Mouse (Mus musculus) gastrocnemius, adult 8-10 months (tissue): ENCODE measurements at regions not wholly inside any gene's neighbourhood (a gene's known extent, or its start where the extent isn't known, plus 50 kb on each side); places are given as distances from the start of the nearest gene placed in this dataset.

Source experiments
- DNase-seq, 2 experiments: peaks; one replicate each; pipeline ENCODE4 v3.0.0; 2022; ENCODE audit warnings: low spot score in 2 of 2

DNA sequence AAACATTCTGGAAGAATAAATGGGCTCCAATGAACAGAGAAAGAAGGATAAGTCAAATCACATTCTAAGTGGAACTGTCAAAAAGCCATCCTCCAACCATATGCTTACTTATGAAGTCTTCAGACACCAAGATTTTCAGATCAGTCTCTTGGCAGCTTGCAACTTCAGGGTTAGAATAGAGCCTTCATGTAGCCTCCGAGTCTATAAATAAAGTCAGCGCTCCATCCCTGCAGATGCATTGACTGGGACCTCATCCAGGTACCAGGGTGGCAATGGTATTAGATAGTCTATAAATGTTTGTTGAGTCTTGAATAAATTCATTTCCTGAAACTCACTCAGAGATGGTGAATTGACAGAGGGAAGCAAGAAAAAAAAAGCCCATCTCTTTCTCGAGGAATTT is 107.2 kb upstream of the Eepd1 start:
- DNase-seq, result no peak

DNA sequence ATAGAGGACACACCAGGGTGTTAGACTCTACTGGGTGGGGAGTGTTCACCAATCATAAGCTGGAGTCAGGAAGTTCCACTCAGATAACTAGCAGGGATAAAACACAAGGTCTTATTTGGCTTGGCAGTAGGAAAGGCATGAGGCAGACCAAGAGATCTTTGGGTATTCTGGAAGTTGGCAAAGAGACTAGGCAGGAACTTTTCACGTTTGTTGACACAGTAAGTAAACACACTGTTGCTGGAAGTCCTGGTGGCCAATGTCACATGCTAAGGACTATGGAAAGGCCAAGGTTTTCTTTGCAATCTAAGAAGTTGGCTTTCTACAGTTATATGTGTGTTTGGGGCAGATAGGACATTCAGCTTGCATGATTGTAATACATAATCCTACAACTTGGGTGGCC is 105.1 kb upstream of the Eepd1 start:
- no peak for DNase-seq

DNA sequence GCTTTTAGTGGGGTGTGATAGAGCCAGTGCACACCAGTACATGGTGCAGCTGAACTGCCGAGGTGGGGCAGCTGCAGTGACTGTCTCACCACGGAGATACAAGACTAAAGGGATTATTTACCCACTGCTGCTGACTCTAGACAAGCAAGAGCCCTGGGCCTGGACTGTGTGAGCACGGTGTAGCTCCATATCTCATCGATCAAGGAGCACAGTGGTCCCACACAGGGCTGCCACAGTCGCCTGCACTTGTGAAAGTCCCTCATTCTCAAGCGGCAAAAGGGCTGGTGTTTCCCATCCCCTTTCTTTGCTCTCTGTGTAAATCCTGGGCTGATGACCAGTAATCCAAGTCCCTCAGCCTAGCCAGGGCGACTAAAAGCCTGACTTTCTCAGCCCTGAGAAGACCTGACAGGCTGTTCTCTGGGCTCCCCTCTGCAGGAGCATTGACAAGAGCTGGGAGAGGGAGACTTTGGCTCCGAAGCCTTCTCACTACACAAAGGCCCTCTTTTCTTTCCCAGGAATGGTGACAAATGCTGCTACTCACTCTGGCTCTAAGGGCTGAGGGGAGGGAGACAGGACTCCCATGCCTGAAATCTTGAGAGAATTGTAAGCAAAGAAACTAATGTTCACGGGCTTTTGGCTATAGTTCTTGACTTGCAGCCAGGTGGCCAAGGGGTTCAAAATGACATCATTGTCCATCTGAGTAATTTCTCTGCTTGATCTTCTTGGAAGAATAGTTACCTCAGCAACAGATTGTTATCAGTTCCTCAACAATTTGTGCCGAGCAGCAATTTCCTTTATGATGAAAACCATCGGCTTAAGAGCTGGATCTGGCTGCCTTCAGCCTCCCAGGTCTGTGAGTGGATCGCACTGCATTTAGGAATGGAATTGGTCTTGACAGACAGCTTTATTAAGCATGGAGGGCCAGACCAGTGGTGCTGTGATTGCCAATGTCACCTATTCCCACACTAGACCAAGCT is 103.3 kb upstream of the Eepd1 start:
- DNase-seq, result no peak

DNA sequence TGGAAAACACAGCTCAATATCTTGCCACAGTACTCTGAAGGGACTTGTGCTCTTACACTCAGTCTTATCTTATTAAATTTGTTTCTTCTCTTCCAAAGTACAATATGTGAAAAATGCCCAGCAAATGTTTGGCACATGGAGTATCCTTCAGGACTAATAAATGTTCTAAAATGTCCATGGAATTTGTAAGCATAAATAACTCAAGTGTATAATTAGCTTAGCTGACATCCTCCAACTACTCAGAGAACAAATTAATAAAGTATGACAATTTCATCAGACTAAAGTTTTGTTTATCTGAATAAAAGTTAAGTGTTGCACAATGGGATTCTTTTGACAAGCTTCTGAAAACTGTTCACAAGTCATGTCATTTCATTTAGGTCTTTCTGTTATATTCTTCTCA is 96.0 kb upstream of the Eepd1 start:
- no peak for DNase-seq

DNA sequence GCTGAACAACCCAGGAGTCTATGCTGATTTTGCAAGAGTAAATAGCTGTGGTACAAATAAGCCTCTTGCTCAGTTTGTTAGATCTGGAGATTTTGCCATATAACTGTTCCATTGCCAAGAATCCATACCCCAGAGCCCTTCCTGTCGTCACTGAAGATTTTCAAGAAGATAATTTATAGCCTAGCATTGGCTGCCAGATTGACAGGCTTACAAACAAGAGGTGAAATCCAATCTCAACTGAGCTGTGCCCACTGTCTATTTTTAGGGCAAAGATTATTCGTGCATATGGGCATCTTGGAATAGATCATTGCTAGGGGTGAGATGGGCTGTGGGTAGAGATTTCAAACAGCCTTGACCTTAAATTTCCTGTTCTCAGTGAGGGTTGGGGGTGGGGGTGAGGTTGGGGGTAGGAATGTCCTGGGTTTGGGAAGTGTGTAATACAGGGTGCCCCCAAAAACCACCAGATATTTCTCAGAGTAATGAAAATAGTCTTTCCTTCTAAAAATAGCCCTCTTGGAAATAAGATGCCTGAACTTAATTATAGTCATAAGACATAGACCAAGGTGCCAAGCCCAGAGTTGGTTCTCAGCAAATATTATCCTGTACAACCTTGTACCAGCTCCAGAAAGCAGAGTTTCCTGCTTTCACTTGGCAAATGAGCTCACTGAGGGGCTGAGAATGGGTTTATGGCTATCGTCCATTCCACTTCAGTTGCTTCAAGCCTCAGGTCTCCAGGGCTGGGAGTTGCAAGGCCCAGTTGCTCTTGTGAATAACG is 93.3 kb upstream of the Eepd1 start:
- peak; percentile 30 to 42 for DNase-seq

DNA sequence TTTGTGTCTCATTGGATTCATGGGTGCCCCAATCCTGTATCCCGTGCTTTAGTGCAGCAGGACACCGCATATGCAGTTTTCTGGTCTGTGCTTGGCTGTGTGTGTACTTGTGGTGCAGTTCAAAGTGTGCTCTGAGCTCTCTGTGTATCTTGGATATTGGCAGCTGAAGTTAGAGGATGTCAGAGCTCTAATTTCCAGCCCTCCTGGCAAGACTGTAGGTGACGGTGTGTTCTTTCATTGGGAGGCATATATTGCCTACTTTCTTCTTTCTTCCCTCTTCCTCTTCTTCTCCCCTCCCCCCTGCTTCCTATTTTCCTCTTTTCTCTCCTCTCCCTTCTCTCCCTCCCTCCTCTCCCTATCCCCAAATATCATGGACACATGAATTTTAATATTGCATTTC is 92.0 kb upstream of the Eepd1 start:
- DNase-seq, result peak; percentile 38 to 41

DNA sequence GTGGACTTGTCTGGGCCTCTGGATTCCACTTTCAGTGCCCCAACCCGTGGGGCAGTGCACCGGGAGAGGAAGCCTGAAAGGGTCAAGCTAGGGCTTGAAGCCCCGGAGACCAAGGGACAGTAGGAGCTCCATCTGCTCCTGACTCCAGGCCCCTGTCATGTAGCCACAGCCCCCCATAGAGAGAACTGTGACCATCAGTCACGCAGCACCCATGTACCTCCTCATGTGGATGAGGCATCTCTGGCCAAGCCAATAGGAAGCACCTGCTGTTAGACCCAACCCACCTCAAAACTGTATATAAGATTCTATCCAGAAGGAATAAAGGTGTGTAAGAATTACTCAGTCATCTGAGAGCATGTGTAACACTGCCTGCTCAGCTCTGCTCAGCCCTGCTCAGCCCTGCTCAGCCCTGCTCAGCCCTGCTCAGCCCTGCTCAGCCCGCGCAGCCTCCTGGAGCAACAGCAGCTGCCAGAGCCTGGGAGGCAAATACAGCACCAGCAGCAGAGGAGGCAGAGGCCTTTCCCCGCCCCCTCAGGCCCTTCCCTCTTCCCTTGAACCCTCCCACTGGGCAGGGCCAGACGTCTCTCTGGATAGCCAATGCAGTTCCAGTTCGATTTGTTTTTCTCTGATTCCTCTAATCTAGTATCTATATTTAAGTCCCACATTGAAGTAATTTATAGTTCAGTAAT is 80.6 kb upstream of the Eepd1 start:
- peak in 1 of 2 experiments; percentile 8 for DNase-seq

DNA sequence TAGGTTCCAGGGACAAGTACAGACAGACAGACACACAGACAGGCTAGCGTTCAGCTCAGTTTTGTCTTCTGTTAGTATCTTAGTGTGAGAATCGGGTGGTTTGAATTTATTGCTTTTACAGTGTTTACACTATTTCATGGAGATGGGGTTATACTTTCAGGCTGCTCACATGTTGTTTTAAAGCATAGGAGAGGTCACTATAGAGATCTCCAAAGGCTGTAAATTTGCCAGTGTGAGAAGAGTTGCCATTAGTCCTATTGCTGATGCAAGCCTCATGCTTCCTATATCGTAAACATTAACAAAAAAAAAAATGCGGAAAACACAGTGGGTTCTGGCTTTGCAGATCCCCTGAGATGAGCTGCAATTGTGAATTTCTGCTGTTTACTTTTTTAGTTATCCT is 75.5 kb upstream of the Eepd1 start:
- no peak for DNase-seq

DNA sequence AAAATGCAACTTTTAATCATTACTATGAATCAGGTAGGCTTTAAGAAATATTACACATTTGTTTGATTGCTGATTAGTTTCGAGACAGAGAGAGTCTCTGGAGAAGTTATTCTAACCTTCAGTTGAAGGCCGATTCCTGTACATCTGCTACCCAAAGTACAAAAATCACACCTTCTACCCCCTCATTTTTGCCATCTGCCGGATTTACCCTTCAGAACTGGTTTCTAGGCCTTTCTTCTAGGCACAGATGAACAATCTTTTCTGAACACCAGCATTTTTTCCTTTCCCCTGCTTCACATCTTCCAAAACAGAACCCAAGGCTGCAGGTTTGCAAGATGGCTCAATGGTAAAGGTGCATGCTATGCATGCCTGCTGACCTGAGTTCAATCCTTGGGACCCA is 72.8 kb upstream of the Eepd1 start:
- DNase-seq, result no peak

DNA sequence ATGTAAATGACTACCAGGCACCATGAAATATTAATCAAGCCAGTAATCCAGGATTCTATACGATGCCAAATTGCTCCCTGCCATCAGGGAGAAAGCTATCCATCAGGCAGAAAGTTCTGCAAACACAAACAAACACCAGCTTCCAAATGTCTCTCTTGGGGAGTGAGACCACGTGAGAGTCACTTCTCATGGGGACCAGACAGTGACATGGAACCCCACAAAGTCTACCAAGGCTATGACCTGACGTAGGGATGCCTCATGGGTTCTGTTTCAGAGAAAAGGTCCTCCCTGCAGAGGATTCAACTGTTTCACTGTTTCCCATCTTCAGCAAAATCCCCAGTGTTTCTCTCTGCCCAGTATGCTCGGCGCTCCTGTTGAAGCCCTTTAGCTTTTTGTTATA is 71.6 kb upstream of the Eepd1 start:
- no peak for DNase-seq

DNA sequence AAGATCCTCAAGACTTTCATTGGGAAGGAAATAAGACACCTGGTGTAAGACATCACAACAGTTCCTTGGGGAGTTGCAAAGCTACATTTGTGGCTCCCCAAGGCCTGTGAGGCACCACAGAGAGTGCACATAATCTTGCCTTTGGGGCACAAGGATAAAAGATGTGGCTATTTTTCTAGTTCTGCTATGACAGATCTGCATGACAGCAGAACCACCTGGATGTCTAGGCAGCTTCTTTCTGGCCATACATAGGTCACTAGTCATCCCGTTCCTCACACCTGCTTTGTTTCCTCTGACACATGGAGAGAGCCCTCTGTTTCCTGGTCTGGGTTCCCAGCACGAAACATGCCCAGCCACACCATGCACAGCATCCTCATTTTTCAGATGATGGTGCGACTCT is 67.5 kb upstream of the Eepd1 start:
- DNase-seq, result no peak

DNA sequence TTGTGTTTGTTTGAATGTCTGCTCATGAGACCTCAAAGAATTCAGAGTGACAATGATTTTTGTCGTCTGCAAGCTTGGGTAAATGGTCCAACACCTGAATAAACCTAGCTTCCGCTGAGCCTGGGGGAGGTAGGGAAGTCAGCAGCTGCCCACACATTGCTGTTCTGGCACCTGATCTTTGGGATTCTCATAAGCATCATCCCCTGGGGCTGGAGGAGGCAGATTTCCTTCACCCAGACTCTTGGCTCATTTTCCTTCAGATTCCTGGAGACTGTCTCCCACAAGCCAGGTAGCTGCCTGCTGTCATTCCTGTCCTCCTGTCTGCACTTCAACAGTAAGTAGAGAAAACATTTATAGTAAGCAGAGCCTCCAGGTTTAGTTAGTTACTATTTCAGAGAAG is 67.0 kb upstream of the Eepd1 start:
- no peak for DNase-seq

DNA sequence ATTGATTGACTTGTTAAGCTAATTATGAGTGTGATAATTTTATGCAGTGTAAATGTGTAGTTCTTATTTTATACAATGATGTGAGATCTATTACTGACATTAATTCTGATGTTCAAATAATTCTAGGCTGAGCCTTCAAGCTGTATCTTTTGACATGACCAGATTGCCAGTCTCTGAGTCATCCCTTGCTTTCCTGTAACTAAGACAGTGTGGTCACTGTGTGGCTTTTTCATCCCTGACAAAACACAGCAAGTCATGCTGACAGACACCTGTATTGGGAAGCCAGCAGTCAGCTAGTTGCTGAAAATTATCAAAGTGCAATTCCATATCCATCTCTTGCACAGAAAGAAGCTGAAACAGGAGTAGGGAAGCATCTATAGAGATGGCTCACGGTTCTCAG is 54.4 kb upstream of the Eepd1 start:
- no peak for DNase-seq

DNA sequence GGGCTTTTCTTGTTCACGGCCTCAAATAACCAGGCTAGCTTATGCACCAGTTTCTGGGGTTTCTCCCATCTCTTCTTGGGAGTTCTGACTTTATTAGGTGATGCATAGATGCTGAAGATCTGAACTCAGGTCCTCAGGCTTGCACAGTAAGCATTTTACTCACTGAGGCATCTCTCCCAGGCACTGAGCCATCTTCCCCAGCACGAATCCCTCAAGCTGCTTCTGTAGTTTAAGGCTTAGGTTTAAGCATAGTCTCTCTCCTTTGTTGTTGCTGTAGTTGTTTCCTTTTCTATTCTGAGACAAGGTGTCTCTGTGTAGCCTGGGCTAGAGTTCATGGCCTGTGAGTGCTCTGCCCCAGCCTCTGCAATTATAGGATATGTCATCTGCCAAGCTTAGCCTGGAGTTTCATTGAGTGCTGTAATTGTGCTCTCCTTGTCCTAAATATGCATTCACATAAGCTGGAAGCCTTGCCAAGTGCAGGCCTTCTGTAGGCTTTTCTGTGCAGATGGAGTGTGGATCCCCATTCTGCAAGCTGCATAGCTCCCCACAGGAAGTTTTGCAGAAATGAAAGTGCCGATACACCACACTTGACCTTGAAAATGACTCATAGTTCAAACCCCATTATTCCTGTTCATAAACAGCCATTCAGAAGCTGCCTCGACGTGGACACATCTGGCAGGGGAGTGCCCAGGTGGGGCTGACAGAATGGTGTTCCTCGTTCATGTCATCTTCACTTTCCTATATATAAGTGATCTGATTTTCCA is 51.7 kb upstream of the Eepd1 start:
- no peak for DNase-seq
